Mouse (Mus musculus): Measurements from ENCODE around the gene Fcho2.
"Not testable (repeated sequence)": the region's sequence is repeated elsewhere in the genome, so short reads cannot be mapped to it uniquely, and the experiment has no call there.

The Fcho2 gene

DNA sequence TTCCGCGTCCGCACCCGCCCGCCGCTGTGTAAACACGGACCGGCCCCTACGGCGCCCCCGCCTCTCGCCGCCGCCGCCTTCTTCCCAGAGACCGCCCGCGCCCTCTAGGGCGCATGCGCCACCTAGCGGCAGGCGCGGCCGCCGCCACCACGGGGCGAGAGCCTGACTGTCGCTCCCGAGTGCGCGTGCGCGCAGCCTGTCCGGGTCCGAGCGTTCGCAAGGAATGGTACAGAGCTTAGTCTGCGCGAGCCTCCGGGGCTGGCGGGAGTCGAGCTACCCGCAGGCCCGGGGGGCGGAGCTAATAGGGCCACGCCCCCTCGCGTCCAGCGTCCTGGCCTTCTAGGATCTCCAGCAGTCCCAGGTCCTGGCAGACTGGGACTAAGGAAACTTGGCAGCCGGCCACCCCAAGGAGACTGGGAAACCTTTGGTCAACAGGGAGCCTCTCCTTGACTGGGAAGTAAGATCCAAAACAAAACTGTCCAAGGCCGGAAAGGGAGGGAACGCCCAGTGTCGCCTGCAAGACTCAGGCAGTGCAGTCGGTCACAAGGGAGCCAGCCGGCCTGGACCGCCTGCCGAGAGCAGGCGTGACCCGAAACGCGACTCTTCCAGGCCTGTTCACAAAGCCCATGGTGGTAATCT lies at the start of gene Fcho2:
Fcho2 (minus strand) TSS at position 303 of the 639 bp plus-strand sequence.
- DNase-seq = peak; percentile 97

DNA sequence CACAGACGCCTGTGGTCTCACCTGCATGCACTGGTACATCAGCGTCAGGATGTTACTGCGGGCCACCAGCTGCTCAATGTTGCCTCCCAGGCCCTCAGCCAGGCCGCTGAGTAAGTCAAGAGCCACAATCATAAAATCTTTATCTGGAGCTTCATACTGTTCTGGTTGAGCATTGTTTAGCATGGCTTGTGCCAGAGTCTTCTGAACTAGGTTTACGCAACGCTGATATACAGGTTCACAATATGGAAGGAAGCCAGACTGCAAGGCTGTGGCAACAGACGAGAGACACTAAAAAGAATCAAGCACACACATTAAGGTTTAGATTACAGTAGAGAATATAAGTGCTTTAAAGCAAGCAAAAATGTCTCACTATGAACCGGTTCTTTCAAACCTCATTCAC lies 40.0 kb upstream of the Fcho2 start:
- no peak for DNase-seq

DNA sequence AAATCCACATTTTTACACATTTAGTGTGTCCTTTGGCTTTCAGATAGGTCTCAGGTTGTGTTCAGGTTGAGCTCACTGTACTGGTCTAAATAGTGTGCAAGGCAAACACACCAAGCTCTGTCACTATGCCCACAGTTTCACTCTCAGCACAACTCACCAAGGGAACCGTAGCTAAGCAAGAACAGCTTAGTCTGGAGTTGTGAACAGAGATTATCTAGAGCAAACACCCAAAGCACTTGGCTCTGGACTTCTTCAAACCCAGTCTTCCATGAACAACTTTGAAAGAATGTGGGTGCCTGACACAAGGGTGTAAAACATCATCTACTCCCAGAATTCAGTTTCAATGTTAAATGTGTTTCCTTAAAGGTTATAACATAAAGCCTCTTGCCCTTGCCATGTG lies 30.5 kb upstream of the Fcho2 start:
- DNase-seq = no peak

DNA sequence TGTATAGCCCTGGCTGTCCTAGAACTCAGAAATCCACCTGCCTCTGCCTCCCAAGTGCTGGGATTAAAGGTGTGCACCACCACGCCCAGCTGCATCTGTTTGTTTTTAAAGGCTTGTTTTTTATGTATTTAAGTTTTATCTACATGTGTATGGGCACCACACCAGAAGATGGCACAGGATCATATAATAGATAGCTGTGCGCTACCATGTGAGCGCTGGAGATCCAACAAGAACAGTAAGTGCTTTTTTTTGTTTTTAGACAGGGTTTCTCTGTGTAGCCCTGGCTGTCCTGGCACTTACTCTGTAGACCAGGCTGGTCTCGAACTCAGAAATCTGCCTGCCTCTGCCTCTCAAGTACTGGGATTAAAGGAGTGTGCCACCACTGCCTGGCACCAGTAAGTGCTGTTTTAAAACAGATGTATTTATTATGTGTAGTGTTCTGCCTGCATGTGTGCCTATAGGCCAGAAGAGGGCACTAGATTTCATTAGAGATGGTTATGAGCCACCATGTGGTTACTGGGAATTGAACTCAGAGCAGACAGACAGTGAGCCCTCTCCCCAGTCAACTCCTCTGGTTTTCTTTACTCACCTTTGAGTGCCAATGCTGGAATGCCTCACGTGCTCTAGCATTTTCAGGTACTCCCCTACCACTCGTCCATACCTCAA lies 21.3 kb upstream of the Fcho2 start:
- DNase-seq = no peak

DNA sequence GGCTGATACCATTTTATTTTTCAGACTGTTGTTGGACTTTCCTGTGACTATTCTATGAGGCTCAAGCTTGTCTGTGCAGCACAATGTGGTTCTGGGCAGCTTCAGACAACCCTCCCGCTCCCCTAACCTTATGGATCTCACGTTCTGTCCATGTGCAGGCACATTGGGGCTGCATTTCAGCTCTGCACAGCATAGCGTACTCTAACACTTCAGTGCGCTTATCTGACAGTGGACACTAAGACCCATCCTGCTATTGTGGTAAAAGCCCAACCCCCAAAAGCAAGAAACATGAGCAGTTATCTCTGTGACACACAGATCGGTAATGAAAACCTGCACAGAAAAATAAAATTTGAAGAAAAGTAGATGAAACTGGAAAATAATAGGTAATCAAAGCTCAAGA lies 20.5 kb upstream of the Fcho2 start:
- DNase-seq = no peak

GRCm38 (mm10) chr13:98834723-98835122 lies 19.5 kb upstream of the Fcho2 start:
- DNase-seq = no peak

GRCm38 (mm10) chr13:98834199-98834598 lies 18.9 kb upstream of the Fcho2 start:
- no peak for DNase-seq

DNA sequence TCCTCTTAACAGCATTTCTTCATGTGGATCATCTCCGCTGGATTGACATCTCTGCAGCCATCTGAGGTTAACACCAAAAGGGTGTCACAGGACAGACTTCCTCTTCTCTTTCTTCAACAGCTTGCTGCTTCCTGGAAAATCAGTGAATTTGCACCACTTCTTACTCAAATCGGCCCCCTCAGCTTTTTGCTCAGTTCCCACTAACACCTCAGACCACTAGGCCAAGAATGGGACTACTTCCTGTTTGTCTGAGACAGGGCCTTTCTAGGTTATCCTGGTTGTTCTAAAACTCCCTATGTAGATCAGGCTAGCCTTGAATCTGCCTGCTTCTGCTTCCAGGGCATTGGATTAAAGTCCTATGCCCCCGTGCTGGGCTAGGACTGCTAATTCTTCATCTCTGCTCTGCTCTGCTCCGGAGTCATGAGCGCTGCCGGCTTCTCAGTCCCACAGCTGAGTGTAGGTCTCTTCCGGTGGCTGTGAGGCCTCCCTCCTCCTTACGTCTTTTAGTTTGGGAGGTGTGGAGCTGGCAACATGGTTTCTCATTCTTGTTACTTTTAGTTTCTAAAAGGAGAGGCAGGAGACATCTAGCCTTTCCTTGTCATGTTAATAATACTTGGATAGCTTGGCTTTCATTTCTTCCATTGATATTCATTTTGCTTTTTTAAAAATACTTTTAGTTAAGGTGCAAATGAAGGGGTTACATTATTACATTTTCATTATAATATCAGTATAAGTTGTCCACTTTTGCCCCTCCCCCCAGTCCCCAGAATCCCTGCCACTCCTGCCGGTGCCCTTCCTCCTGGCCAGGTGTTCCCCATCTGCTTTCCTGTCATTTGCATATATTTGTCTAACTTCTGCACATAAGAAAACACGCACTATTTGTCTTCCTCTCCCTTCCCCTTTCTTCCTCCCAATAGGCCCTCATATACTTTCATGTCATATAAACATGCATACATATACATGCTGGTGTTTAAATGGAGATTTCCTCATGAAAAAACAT lies 17.5 kb upstream of the Fcho2 start:
- DNase-seq = no peak

GRCm38 (mm10) chr13:98829026-98829425 lies 13.8 kb upstream of the Fcho2 start:
- not testable (repeated sequence) for DNase-seq

- no peak for DNase-seq
These were observed 10.3 kb upstream of the Fcho2 start for GRCm38 (mm10) chr13:98825574-98825973.

DNA sequence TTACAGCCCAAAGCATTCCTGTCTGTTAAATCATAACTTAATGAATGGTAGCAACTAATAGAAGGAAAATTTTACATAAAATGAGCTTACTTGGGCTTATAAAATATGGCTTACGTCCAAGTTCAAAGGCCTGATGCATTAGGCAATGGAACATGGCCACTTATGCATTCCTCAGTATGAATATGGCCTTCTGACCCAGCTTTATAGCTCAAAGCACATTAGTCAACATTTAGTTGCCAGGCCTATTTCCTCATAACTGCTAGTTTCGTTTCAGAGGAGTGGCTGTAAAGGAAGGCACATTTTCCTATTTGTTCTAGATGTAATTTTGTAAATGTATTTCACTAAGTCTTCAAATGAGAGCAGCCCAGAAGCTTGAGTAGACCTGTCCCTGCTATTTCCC lies 3.8 kb upstream of the Fcho2 start:
- DNase-seq = no peak

DNA sequence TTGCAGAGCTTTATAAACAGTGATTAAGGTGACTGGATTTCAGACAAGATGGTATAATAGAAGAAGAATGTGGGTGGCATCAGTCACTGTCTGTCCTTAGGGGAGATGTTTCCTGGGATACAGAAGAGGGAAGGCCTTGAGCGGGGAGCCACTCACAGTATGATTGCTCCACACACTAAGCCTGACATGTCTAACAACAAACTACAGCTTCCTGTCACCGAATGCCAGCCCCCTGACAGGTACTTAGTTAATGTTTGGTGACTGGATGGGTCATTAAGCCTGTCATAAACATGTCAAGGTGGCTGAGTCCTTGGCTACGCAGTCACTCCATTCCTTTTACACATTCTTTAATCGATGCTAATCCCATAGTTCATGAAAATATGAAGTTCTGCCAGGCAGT lies 3.0 kb upstream of the Fcho2 start:
- no peak for DNase-seq

GRCm38 (mm10) chr13:98817766-98818165 lies 2.5 kb upstream of the Fcho2 start:
- no peak for DNase-seq

- not testable (repeated sequence) for DNase-seq
These were observed 1.9 kb upstream of the Fcho2 start for GRCm38 (mm10) chr13:98816981-98817660.

- DNase-seq = no peak
These were observed 1.3 kb upstream of the Fcho2 start for GRCm38 (mm10) chr13:98816571-98816970.

DNA sequence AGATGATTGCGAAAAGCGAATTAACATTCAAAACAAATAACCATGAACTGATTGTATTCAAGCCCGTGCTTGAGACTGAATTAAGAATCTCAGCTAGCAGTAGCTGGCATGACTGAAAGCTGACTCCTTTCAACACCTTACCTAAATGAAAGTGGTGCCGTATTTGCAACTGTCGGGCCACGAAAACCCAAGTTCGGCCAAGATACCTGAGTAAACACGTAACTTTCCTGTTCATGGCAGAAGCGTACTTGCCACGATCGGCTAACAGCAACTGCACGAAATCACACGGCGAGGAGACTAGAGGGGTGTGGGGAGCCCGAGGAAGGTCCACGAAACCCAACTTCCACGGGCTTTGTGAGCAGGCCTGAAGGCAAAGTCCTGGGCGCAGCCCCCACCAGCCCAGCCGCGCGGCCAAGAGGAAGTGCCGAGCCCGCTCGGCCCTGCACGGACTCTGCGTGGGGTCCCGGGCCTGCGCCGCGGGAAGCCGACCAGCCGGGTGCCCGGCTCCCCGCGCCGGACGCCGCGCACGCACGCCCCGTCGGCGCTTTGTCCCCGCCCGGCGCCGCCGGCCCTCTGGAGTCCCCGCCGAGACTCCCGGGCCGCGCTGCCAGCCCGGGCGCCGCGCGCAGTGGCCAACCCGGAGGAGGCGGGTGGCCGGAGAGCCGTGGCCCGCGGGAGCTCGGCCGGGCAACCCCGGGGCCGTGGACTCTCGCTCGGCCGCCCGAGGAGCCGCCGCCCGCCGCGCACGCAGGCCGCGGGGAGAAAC lies 791 bp downstream of the Fcho2 start:
- DNase-seq = peak; percentile 50

GRCm38 (mm10) chr13:98813596-98814274 lies 1.5 kb downstream of the Fcho2 start:
- no peak for DNase-seq

- no peak for DNase-seq
These were observed 2.1 kb downstream of the Fcho2 start for GRCm38 (mm10) chr13:98813167-98813566.

DNA sequence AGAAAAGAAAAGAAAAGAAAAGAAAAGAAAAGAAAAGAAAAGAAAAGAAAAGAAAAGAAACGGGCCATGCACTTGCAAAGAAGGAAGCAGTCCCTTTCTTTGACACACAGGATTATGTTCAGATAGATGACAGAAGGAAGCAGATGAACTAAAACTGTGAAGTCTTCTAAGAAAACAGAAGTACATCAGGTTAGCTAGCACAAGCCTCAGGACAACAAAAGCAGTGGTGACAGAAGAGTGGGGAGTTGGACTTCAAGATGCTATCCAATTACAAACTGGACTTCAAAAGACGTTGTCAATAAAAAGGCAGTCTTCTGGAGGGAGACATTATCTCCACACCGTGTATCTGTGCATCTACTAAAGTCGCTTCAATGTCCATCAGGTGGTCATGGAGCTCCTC lies 3.0 kb downstream of the Fcho2 start:
- DNase-seq = no peak

DNA sequence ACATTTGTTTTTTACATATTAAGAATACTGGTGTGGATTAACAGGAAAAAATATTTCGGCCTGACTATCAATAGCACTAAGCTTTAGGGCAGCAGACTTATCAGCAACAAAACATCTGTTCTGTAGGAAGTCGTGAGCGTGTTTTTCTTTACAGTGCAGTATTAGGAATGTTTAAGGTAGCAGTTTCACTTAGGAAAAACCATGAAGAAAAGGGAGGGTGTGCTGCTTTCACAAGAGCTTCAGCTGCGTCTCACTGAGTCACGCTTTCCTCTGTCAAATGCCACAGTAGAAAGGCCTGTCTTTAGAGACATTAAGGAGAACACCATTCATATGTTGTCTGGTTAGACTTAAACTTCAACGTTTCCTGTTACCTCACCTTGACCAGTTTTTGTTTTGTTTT lies 5.1 kb downstream of the Fcho2 start:
- DNase-seq = no peak

GRCm38 (mm10) chr13:98809087-98809486 lies 6.2 kb downstream of the Fcho2 start:
- no peak for DNase-seq

DNA sequence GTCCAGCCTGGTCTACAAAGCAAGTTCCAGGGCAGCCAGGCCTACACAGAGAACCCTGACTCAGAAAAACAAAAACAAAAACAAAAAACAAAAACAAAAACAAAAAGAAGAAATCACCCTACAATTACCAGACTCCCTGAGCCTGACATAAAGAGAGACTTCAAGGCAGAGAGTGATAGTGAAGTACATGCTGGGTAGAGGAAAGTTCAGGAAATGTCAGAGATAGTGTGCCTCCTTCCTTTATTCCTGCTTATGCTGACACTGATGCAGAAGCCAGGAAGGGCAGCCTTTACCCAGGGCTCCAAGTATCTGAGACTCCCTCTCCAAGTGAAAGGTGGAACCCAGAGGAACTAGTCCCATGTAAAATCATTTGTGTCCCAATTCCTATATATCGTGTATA lies 10.8 kb downstream of the Fcho2 start:
- no peak for DNase-seq

Measured in cerebellum, adult 9-11 months (tissue).